9 mouse cellular contexts compared by ENCODE assay signal in the genomic region with DNA sequence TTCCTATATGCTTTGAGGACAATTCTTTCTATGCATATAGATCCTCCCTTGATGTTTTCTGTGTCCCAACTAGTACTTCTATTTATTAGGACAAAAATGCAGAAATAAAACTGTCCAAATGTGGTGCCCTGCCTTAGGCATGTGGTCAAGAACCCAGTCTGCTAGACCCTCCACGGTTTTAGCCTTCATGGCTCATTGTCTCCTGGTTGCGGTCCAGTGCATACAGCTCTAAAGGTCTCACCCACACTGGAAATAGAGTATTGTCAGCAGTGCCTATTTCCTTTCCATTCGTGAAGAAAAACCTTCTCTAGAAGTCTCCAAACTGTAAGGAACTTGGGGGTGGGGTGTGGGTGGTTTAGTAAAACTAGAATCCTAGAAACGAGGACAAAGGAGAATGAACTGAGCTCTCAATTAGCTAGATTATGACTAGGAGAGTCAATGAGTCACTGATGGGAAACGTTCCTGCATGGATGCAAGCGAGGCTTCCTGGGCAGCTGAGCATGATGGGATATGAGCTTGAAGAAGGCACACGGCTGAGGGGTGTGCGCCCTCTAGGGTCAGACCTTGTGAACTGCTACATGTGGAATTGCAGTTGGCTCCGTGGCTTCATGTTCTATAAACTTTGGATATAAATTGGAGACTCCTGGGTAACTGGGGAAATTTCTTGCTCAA. TPM values are rescaled to one million over a fixed set of nuclear protein-coding genes. Genes with fewer than 3 reads are reported as not detected.
A peak's percentile ranks its signal among the peaks of the same experiment; 100 is the strongest.
DNase-seq lines count a peak whose midpoint lies in the region; ATAC-seq and TF ChIP-seq lines count a peak whose summit lies in the region.
"Had no signal": no experiment of that assay in that cellular context is flagged by ENCODE, and none has a peak within 500 bp of the region (broad histone marks: within the 10 kb centered on the region; RNA-seq: fewer than 3 reads in every experiment).

No protein-coding gene starts in this region.

- no peaks in the 10 kb centered on the region for H3K9me3 ChIP-seq in midbrain, embryonic 16.5 days (replicated peaks; ENCODE audit: control insufficient read depth, low read length, poor library complexity, severe bottlenecking)
- H3K9me3 ChIP-seq: stomach, embryonic 15.5 days had no signal

- no peak overlapping the region; the same call in 1 of the 2 replicates for H3K9ac ChIP-seq in midbrain, embryonic 16.5 days (ENCODE audit: low read depth, low read length)
- H3K9ac ChIP-seq: stomach, embryonic 15.5 days had no signal

- no peak overlapping the region for H3K27ac ChIP-seq in bone marrow, adult 2 months (ENCODE audit: control insufficient read depth, insufficient read depth, low read depth, low read length, poor library complexity)
- H3K27ac ChIP-seq in midbrain, embryonic 16.5 days (ENCODE audit: low read length) = no peak overlapping the region
- H3K27ac ChIP-seq: stomach, embryonic 15.5 days had no signal

- no peak for TF ChIP-seq POLR2A in bone marrow, adult 2 months (IDR thresholded peaks at IDR 0.05; ENCODE audit: borderline replicate concordance, control insufficient read depth, low read depth, low read length)

- H3K4me3 ChIP-seq in bone marrow, adult 2 months (replicated peaks; ENCODE audit: control insufficient read depth, low read depth, low read length) = no peak overlapping the region
- H3K4me3 ChIP-seq in midbrain, embryonic 16.5 days (ENCODE audit: low read depth, low read length) = no peak overlapping the region
- H3K4me3 ChIP-seq: stomach, embryonic 15.5 days had no signal

- peak; percentile 13 for DNase-seq in ovary, adult 18-20 months (ENCODE audit: low spot score)
- no peak for DNase-seq in ovary, postnatal 10 days (ENCODE audit: low spot score)
- DNase-seq in kidney, adult 18-20 months = peak; percentile 37
- DNase-seq in left cerebral cortex, postnatal 25 days (ENCODE audit: low spot score in 2 of 2) = peak; percentile 57 to 89
- DNase-seq in testis, postnatal 10 days (ENCODE audit: low spot score) = peak; percentile 64

- no peaks in the 10 kb centered on the region for H3K27me3 ChIP-seq in midbrain, embryonic 16.5 days (ENCODE audit: control insufficient read depth, insufficient read depth, low read depth, low read length)
- H3K27me3 ChIP-seq: stomach, embryonic 15.5 days had no signal

- peak; percentile 85 for ATAC-seq in erythroid progenitor cell, adult 5-6 weeks (replicated peaks; ENCODE audit: low FRiP score, poor library complexity, severe bottlenecking)
- no peak for ATAC-seq in midbrain, embryonic 16.5 days

- intact Hi-C loops in left cerebral cortex, postnatal 25 days (cut with DNase I) = no loop called here

- WGBS in bone marrow, adult 2 months = 43% methylated on average over 9 of the region's 9 CpGs
- 41% methylated on average over 9 of the region's 9 CpGs for WGBS in midbrain, embryonic 16.5 days

- no peaks in the 10 kb centered on the region for H3K36me3 ChIP-seq in midbrain, embryonic 16.5 days (ENCODE audit: control insufficient read depth, insufficient read depth, low read length)

- peak; percentile 90 for TF ChIP-seq CTCF in bone marrow, adult 2 months (IDR thresholded peaks at IDR 0.05; ENCODE audit: control insufficient read depth, insufficient read depth, low read length)

- H3K4me1 ChIP-seq in bone marrow, adult 2 months (ENCODE audit: control insufficient read depth, insufficient read depth, low read length) = no peaks in the 10 kb centered on the region
- H3K4me1 ChIP-seq in midbrain, embryonic 16.5 days (ENCODE audit: control insufficient read depth, insufficient read depth, low read length) = peaks cover 11% of the 10 kb centered on the region

- H3K4me2 ChIP-seq in midbrain, embryonic 16.5 days (ENCODE audit: low read length) = peak overlapping the region; percentile 19; the same call in 1 of the 2 replicates
- H3K4me2 ChIP-seq: stomach, embryonic 15.5 days had no signal

RNA-seq across cellular contexts. Expression of a gene that starts 2.6 kb away (rescaled TPM):
- polyA plus RNA-seq in bone marrow, adult 2 months (2011; ENCODE audit: insufficient read depth, insufficient read length, low replicate concordance, missing spikeins) = not detected in 2 replicates
- not detected in 2 replicates for total RNA-seq in erythroid progenitor cell, adult 5-6 weeks (2015; ENCODE audit: low replicate concordance)
- not detected in 2 replicates for total RNA-seq in erythroid progenitor cell, adult 5-6 weeks (2017; ENCODE audit: low replicate concordance)
- 1 to 10 TPM; 2.4 to 4.0 TPM for total RNA-seq in left cerebral cortex, postnatal 25 days (2021)
- 6.5 and 7.0 TPM in 2 replicates for polyA plus RNA-seq in midbrain, embryonic 16.5 days (2015; fragmentation: Nextera tagmentation; extraction: Ambion mirVana)

RNA-seq across cellular contexts. Expression of a gene that starts 45.1 kb away (rescaled TPM):
- 7.6 and 11.9 TPM in 2 replicates for polyA plus RNA-seq in bone marrow, adult 2 months (2011; ENCODE audit: insufficient read depth, insufficient read length, low replicate concordance, missing spikeins)
- total RNA-seq in erythroid progenitor cell, adult 5-6 weeks (2015; ENCODE audit: low replicate concordance) = 16.9 and 39.4 TPM in 2 replicates
- total RNA-seq in erythroid progenitor cell, adult 5-6 weeks (2017; ENCODE audit: low replicate concordance) = 11.5 and 23.9 TPM in 2 replicates
- total RNA-seq in left cerebral cortex, postnatal 25 days (2021) = 10 to 100 TPM; 18.2 to 18.4 TPM
- polyA plus RNA-seq in midbrain, embryonic 16.5 days (2015; fragmentation: Nextera tagmentation; extraction: Ambion mirVana) = 11.8 and 12.3 TPM in 2 replicates

RNA-seq across cellular contexts. Expression of a gene that starts 59.0 kb away (rescaled TPM):
- 2.5 and 3.6 TPM in 2 replicates for polyA plus RNA-seq in bone marrow, adult 2 months (2011; ENCODE audit: insufficient read depth, insufficient read length, low replicate concordance, missing spikeins)
- total RNA-seq in erythroid progenitor cell, adult 5-6 weeks (2015; ENCODE audit: low replicate concordance) = 3.2 TPM in 1 of 2 replicates, not detected in the other
- 0.90 TPM in 1 of 2 replicates, not detected in the other for total RNA-seq in erythroid progenitor cell, adult 5-6 weeks (2017; ENCODE audit: low replicate concordance)
- total RNA-seq in left cerebral cortex, postnatal 25 days (2021) = 10 to 100 TPM; 53.0 to 62.6 TPM
- polyA plus RNA-seq in midbrain, embryonic 16.5 days (2015; fragmentation: Nextera tagmentation; extraction: Ambion mirVana) = 11.2 and 11.9 TPM in 2 replicates

Comparison
In these comparisons a context has a peak if more than half of its experiments do, and no peak if none do; other contexts are left out.
1. RNA of a gene that starts 59.0 kb away (total RNA-seq): 53.0 to 62.6 TPM in left cerebral cortex, postnatal 25 days; 0.90 to 3.2 TPM in erythroid progenitor cell, adult 5-6 weeks; every median in the first group is over 10 times any median in the second.